Mouse (Mus musculus) ES-Bruce4 (cell line): Measurements from ENCODE around the gene Cspg4.

ENCODE experiments used
- CTCF ChIP-seq: IDR thresholded peaks from one replicate; pipeline ENCODE4 v1.8.1; 2011; ENCODE audit warnings: low read depth, low read length
- POLR2A ChIP-seq: IDR thresholded peaks from one replicate; pipeline ENCODE4 v1.8.1; 2011; ENCODE audit warnings: low read length; ENCODE audit not compliant: insufficient read depth

DNA sequence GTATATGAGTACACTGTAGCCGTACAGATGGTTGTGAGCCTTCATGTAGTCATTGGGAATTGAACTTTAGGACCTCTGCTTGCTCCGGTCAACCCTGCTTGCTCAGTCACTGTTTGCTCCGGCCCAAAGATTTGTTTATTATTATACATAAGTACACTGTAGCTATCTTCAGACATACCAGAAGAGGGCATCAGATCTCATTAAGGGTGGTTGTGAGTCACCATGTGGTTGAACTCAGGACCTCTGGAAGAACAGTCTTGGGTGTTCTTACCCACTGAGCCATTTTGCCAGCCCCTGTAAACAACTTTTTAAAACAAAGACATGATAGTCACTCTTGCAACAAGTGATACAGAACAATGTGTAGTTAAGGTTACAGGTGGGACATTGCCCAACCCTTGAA is 32.9 kb upstream of the Cspg4 start:
- TF ChIP-seq CTCF = no peak
- no peak for TF ChIP-seq POLR2A
